Mouse (Mus musculus) frontal cortex, postnatal 25 days (tissue): ENCODE measurements around the gene R3hdm2.

Experiments used
- DNase-seq, 2 experiments: peaks; one replicate each; pipeline ENCODE4 v3.0.0; 2022; ENCODE audit warnings: low spot score in 2 of 2

R3hdm2 gene

GRCm38 (mm10) chr10:127542720-127543119, 162.6 kb downstream of the R3hdm2 start:
- DNase-seq: no peak

- no peak for DNase-seq
These were observed 163.8 kb downstream of the R3hdm2 start for GRCm38 (mm10) chr10:127543916-127544315.

- DNase-seq: no peak
These were observed 164.2 kb downstream of the R3hdm2 start for GRCm38 (mm10) chr10:127544375-127544774.

GRCm38 (mm10) chr10:127546505-127546904, 166.4 kb downstream of the R3hdm2 start:
- DNase-seq: no peak

GRCm38 (mm10) chr10:127548236-127548635, 168.1 kb downstream of the R3hdm2 start:
- no peak for DNase-seq
